Mouse (Mus musculus) heart, embryonic 11.5 days (tissue): ENCODE measurements at regions not wholly inside any gene's neighbourhood (a gene's known extent, or its start where the extent isn't known, plus 50 kb on each side); places are given as distances from the start of the nearest gene placed in this dataset.

Experiments used
- ATAC-seq: fragments of 200-750 bp; cut with Nextera tagmentation; replicated peaks from 2 replicates; pipeline ENCODE4 v1.8.0; 2017; ENCODE audit warnings: moderate library complexity; ENCODE audit not compliant: insufficient number of reproducible peaks, low FRiP score, low TSS enrichment
- H3K27ac ChIP-seq: fragments of 300-500 bp; sonication (generic); 2 replicates; pipeline ENCODE4 v1.5.1; 2014; ENCODE audit warnings: mild to moderate bottlenecking, low read depth, low read length
- H3K27me3 ChIP-seq: fragments of 300-500 bp; sonication (generic); 2 replicates; pipeline ENCODE4 v1.6.1; 2014; ENCODE audit warnings: mild to moderate bottlenecking, low read length, mixed read lengths; ENCODE audit not compliant: control insufficient read depth, insufficient read depth
- H3K36me3 ChIP-seq: fragments of 300-500 bp; sonication (generic); 2 replicates; pipeline ENCODE4 v1.6.1; 2014; ENCODE audit warnings: mild to moderate bottlenecking, low read length, moderate library complexity, mixed read lengths; ENCODE audit not compliant: control insufficient read depth, insufficient read depth
- H3K4me1 ChIP-seq: fragments of 300-500 bp; sonication (generic); 2 replicates; pipeline ENCODE4 v1.6.1; 2014; ENCODE audit warnings: low read length; ENCODE audit not compliant: control insufficient read depth, insufficient read depth
- H3K4me2 ChIP-seq: fragments of 300-500 bp; sonication (generic); 2 replicates; pipeline ENCODE4 v1.6.1; 2014; ENCODE audit warnings: mild to moderate bottlenecking, moderate library complexity
- H3K4me3 ChIP-seq: fragments of 300-500 bp; sonication (generic); 2 replicates; pipeline ENCODE4 v1.5.1; 2014; ENCODE audit warnings: low read depth, low read length
- H3K9ac ChIP-seq: fragments of 300-500 bp; sonication (generic); 2 replicates; pipeline ENCODE4 v1.6.1; 2014; ENCODE audit warnings: mild to moderate bottlenecking, low read depth, low read length, moderate library complexity
- H3K9me3 ChIP-seq: fragments of 300-500 bp; sonication (generic); replicated peaks from 2 replicates; pipeline ENCODE4 v1.6.1; 2016; ENCODE audit warnings: low read length; ENCODE audit not compliant: control insufficient read depth
- WGBS: fragments of 180-500 bp; shearing (Covaris S2); extraction: QIAGEN DNeasy Blood & Tissue Kit; methylation state at CpG from one replicate; pipeline ENCODE4 v1.1.7; 2014; ENCODE audit not compliant: insufficient replicate concordance; 5-methylcytosine and 5-hydroxymethylcytosine counted together

- Histone ChIP-seq H3K36me3 (no peaks in the 10 kb centered on the region), H3K27ac (no peak overlapping the region), H3K4me3 (no peak overlapping the region), H3K27me3 (no peaks in the 10 kb centered on the region), H3K4me1 (peaks cover 5% of the 10 kb centered on the region), H3K4me2 (no peak overlapping the region), H3K9me3 (no peaks in the 10 kb centered on the region), H3K9ac (no peak overlapping the region)
- WGBS: 59% methylated on average over 2 of the region's 2 CpGs
- ATAC-seq: no peak
Measured at GRCm38 (mm10) chr15:62500522-62500921, 1344.5 kb downstream of the Gsdmc2 start.

DNA sequence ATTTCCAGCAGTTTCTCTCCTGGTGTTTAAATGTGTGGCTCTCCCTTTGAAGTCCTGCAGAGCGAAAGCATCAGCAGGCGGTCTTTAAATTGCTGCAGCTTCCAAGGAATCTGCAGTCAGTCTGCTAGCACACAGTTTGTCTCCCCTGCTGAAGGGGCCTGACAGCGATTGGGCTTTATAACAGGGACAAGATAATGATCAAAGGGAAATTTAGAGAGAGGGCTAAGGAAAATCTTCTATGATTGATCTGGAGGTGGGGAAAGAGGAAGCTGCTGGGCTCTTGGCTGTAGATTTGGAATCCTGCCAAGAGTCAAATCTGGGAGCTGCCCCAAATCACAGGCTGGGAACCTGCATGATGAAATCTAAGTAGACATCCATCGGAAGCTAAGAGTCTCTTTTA, 1348.8 kb downstream of the Gsdmc2 start:
- no peak overlapping the region for H3K27ac ChIP-seq
- WGBS: 10% methylated on average over 4 of the region's 4 CpGs
- H3K9me3 ChIP-seq: no peaks in the 10 kb centered on the region
- no peak overlapping the region for H3K4me2 ChIP-seq
- no peaks in the 10 kb centered on the region for H3K36me3 ChIP-seq
- H3K27me3 ChIP-seq: no peaks in the 10 kb centered on the region
- H3K9ac ChIP-seq: no peak overlapping the region
- peaks cover 5% of the 10 kb centered on the region for H3K4me1 ChIP-seq
- H3K4me3 ChIP-seq: no peak overlapping the region
- ATAC-seq: no peak

- no peaks in the 10 kb centered on the region for H3K27me3 ChIP-seq
- no peaks in the 10 kb centered on the region for H3K9me3 ChIP-seq
- H3K4me1 ChIP-seq: peaks cover 5% of the 10 kb centered on the region
- 61% methylated on average over 3 of the region's 3 CpGs for WGBS
- no peaks in the 10 kb centered on the region for H3K36me3 ChIP-seq
- no peak overlapping the region for H3K27ac ChIP-seq
- H3K4me3 ChIP-seq: no peak overlapping the region
- no peak overlapping the region for H3K4me2 ChIP-seq
- ATAC-seq: no peak
- H3K9ac ChIP-seq: no peak overlapping the region
Measured at GRCm38 (mm10) chr15:62492350-62492749, 1352.6 kb downstream of the Gsdmc2 start.

DNA sequence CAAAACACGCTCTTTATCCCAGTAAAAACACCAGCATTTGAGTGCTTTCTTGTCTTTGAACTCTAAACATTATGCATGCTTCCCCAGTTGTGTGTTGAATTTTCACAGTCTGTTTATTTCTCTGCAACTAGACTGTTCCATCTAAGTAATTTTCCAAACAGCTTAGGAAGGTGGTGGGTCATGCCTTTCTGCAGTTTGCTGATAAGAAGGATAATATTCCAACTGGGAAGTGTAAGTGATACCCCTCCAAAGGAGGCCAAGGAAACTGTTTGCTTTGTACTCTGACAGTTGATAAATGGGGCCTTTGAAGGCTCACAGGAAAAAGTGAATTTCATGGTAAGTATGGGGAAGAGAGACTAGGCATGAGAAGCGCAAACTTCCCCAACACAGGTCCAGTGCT, 1354.4 kb downstream of the Gsdmc2 start:
- Histone ChIP-seq H3K4me2 (no peak overlapping the region), H3K27ac (no peak overlapping the region)

GRCm38 (mm10) chr15:62486540-62486939, 1358.4 kb downstream of the Gsdmc2 start:
- Histone ChIP-seq H3K9ac (no peak overlapping the region), H3K27ac (no peak overlapping the region), H3K4me2 (no peak overlapping the region), H3K36me3 (no peaks in the 10 kb centered on the region), H3K4me1 (no peaks in the 10 kb centered on the region), H3K4me3 (no peak overlapping the region), H3K9me3 (no peaks in the 10 kb centered on the region), H3K27me3 (no peaks in the 10 kb centered on the region)
- no peak for ATAC-seq
- 76% methylated on average over 6 of the region's 6 CpGs for WGBS

More for the DNA sequence above, 1354.4 kb downstream of the Gsdmc2 start:
- Histone ChIP-seq H3K4me3 (no peak overlapping the region), H3K9me3 (no peaks in the 10 kb centered on the region), H3K9ac (no peak overlapping the region), H3K36me3 (no peaks in the 10 kb centered on the region), H3K4me1 (no peaks in the 10 kb centered on the region), H3K27me3 (no peaks in the 10 kb centered on the region)
- WGBS: 46% methylated on average over 2 of the region's 2 CpGs
- ATAC-seq: no peak

GRCm38 (mm10) chr15:62484350-62484749, 1360.6 kb downstream of the Gsdmc2 start:
- no peak overlapping the region for H3K27ac ChIP-seq
- H3K27me3 ChIP-seq: no peaks in the 10 kb centered on the region
- H3K4me2 ChIP-seq: no peak overlapping the region
- no peak overlapping the region for H3K9ac ChIP-seq
- no peak overlapping the region for H3K4me3 ChIP-seq
- no peaks in the 10 kb centered on the region for H3K9me3 ChIP-seq
- H3K4me1 ChIP-seq: no peaks in the 10 kb centered on the region
- no peak for ATAC-seq
- H3K36me3 ChIP-seq: no peaks in the 10 kb centered on the region
- WGBS: 79% methylated on average over 3 of the region's 3 CpGs

DNA sequence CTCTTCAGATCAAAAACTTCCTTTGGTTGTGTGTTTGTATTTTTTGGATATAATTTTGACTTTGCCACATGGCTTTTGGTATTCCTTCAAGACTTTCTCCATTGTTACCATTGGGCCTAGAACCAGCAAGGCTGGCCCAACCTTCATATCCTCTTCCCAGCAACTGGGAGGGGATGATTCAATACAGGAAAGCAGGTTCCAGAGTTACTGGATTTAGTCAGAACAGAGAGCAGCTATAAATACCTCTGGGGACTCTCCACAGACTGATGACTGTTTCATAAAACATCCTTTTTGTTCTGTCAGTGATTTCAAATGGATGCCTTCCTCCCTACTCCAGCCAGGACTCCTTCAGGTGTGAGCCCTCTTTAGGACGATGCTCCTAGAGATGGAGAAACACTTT, 1361.4 kb downstream of the Gsdmc2 start:
- Histone ChIP-seq H3K9me3 (no peaks in the 10 kb centered on the region), H3K4me3 (no peak overlapping the region), H3K9ac (no peak overlapping the region), H3K36me3 (no peaks in the 10 kb centered on the region), H3K27me3 (no peaks in the 10 kb centered on the region), H3K27ac (no peak overlapping the region), H3K4me2 (no peak overlapping the region), H3K4me1 (no peaks in the 10 kb centered on the region)
- ATAC-seq: no peak
- WGBS: 68% methylated on average over 1 of the region's 1 CpGs

- H3K4me1 ChIP-seq: no peaks in the 10 kb centered on the region
- no peaks in the 10 kb centered on the region for H3K36me3 ChIP-seq
- ATAC-seq: no peak
- no peak overlapping the region for H3K4me3 ChIP-seq
- 80% methylated on average over 7 of the region's 7 CpGs for WGBS
- H3K27me3 ChIP-seq: no peaks in the 10 kb centered on the region
- H3K27ac ChIP-seq: no peak overlapping the region
- no peak overlapping the region for H3K9ac ChIP-seq
- H3K9me3 ChIP-seq: no peaks in the 10 kb centered on the region
- no peak overlapping the region for H3K4me2 ChIP-seq
Measured at GRCm38 (mm10) chr15:62482357-62482756, 1362.6 kb downstream of the Gsdmc2 start.

DNA sequence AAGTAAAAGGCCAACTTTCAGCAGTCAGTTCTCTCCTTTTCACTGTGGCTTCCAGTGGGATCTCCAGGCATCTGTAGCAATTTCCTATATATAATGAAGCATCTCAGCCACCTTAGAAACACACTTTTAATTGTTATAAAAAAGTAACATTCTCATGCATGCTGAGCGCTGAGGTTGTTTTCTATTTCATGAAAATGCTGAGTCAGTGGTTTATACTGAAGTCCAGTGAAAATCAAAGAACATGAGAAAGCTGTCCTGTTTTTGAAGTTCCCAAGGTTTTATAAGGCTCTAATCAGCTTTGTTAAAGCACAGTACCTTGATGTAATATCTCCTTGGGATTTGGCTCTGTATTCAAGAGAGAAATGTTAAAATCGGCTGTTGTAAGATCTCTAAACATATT, 1367.2 kb downstream of the Gsdmc2 start:
- H3K36me3 ChIP-seq: no peaks in the 10 kb centered on the region
- no peaks in the 10 kb centered on the region for H3K9me3 ChIP-seq
- H3K27ac ChIP-seq: no peak overlapping the region
- H3K4me1 ChIP-seq: no peaks in the 10 kb centered on the region
- no peak overlapping the region for H3K9ac ChIP-seq
- no peaks in the 10 kb centered on the region for H3K27me3 ChIP-seq
- WGBS: 79% methylated on average over 2 of the region's 2 CpGs
- no peak for ATAC-seq
- H3K4me2 ChIP-seq: no peak overlapping the region
- no peak overlapping the region for H3K4me3 ChIP-seq
